Comparison of ENCODE assay signal across 16 mouse cellular contexts in the genomic region with DNA sequence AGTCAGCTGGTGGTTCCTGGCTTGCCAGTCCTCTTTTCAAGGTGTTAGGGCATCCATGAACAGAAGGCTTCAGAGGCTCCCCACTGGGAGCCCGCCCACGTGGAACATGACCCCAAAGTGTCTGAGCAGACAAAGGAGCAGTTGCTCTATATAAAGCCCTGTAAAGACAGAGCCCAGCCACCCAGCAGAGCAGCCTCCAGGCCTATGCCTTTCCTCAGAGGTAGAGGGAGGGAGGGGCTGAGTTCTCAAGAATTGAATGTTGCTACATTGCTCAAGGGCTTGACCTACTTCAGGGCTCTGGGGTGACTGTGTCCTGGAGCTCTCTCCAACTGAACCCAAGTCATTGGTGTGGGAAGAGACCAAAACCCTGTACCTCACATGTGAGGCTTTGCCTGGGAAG.
DNase-seq lines count a peak whose midpoint lies in the region; ATAC-seq lines count a peak whose summit lies in the region.
"Had no signal": no experiment of that assay in that cellular context is flagged by ENCODE, and none has a peak within 500 bp of the region (broad histone marks: within the 10 kb centered on the region; RNA-seq: fewer than 3 reads in every experiment).

No protein-coding gene starts in this region.

- H3K4me2 ChIP-seq in hindbrain, embryonic 16.5 days (ENCODE audit: low read length): no peak overlapping the region
- H3K4me2 ChIP-seq: limb, embryonic 13.5 days had no signal

- WGBS in hindbrain, embryonic 10.5 days: 29% methylated on average over 2 of the region's 2 CpGs
- WGBS in hindbrain, embryonic 16.5 days: 24% methylated on average over 2 of the region's 2 CpGs

- no peak overlapping the region for H3K4me3 ChIP-seq in hindbrain, embryonic 10.5 days
- no peak overlapping the region for H3K4me3 ChIP-seq in hindbrain, embryonic 16.5 days (ENCODE audit: low read length)
- H3K4me3 ChIP-seq: limb, embryonic 13.5 days; myocyte had no signal

- peak overlapping the region; percentile 47; the same call in 1 of the 2 replicates for H3K27ac ChIP-seq in hindbrain, embryonic 10.5 days
- no peak overlapping the region for H3K27ac ChIP-seq in hindbrain, embryonic 16.5 days (ENCODE audit: low read depth, low read length)
- H3K27ac ChIP-seq: hindbrain, postnatal 0 days; limb, embryonic 13.5 days had no signal

- no peaks in the 10 kb centered on the region for H3K36me3 ChIP-seq in hindbrain, embryonic 10.5 days
- no peaks in the 10 kb centered on the region for H3K36me3 ChIP-seq in hindbrain, embryonic 16.5 days (ENCODE audit: control insufficient read depth, insufficient read depth, low read length)
- H3K36me3 ChIP-seq: limb, embryonic 13.5 days had no signal

- H3K9me3 ChIP-seq in hindbrain, embryonic 10.5 days: no peaks in the 10 kb centered on the region
- H3K9me3 ChIP-seq in hindbrain, embryonic 16.5 days (ENCODE audit: control insufficient read depth, low read length): no peaks in the 10 kb centered on the region
- H3K9me3 ChIP-seq: limb, embryonic 13.5 days had no signal

- H3K27me3 ChIP-seq in hindbrain, embryonic 10.5 days (ENCODE audit: insufficient read depth, poor library complexity, severe bottlenecking): no peaks in the 10 kb centered on the region
- H3K27me3 ChIP-seq in hindbrain, embryonic 16.5 days (replicated peaks; ENCODE audit: control insufficient read depth, insufficient read depth, low read length): no peaks in the 10 kb centered on the region
- H3K27me3 ChIP-seq: limb, embryonic 13.5 days had no signal

- ATAC-seq in hindbrain, embryonic 16.5 days: no peak
- ATAC-seq in frontal cortex, adult (ENCODE audit: low TSS enrichment): no peak
- ATAC-seq: hindbrain, postnatal 0 days; liver, postnatal 0 days had no signal

- DNase-seq in hindbrain, embryonic 10.5 days (ENCODE audit: low spot score): no peak
- DNase-seq in ZHBTc4 (ENCODE audit: low read depth, low spot score): peak; percentile 84
- DNase-seq in lung, postnatal 36 days: peak; percentile 56
- DNase-seq in thymus, postnatal 36 days: peak; percentile 72 to 84
- DNase-seq in spleen, postnatal 36 days (ENCODE audit: low spot score in 2 of 2): no peak
- DNase-seq: adrenal gland, postnatal 36 days; cerebellum, adult 11 months; heart, adult 11 months; heart, postnatal 10 days; kidney, adult 2 months; liver, postnatal 0 days had no signal

- H3K9ac ChIP-seq in hindbrain, embryonic 16.5 days (ENCODE audit: low read depth, low read length): no peak overlapping the region
- H3K9ac ChIP-seq: limb, embryonic 13.5 days; liver, postnatal 0 days had no signal

- peaks cover 31% of the 10 kb centered on the region for H3K4me1 ChIP-seq in hindbrain, embryonic 10.5 days (replicated peaks)
- no peaks in the 10 kb centered on the region for H3K4me1 ChIP-seq in hindbrain, embryonic 16.5 days (ENCODE audit: control insufficient read depth, insufficient read depth, low read depth, low read length)

Comparison
In these comparisons a context has a peak if more than half of its experiments do, and no peak if none do; other contexts are left out.
1. DNase-seq: peak in ZHBTc4 (single experiment), lung, postnatal 36 days (single experiment) and thymus, postnatal 36 days (2 of 2); none in hindbrain, embryonic 10.5 days (single experiment) and spleen, postnatal 36 days (0 of 2).